Mouse (Mus musculus) heart, embryonic 14.5 days (tissue): ENCODE data around the gene Kin. TPM values are rescaled to one million over a fixed set of nuclear protein-coding genes. Genes with fewer than 3 reads are reported as not detected.

Source experiments
- ATAC-seq: fragments of 200-750 bp; cut with Nextera tagmentation; 2 replicates; pipeline ENCODE4 v1.8.0; 2017; ENCODE audit warnings: low read depth, moderate TSS enrichment; ENCODE audit not compliant: insufficient number of reproducible peaks, insufficient read depth, low FRiP score
- H3K27ac ChIP-seq, 2 experiments: fragments of 200-500 bp in 1 of 2; fragments of 300-500 bp in 1 of 2; sonication (generic) in 1 of 2; replicated peaks in 1 of 2; 2 replicates each; pipeline ENCODE4 v1.5.1; 2012 to 2014; ENCODE audit warnings: low read depth in 2 of 2, low read length in 2 of 2, control low read depth in 1 of 2, mild to moderate bottlenecking in 1 of 2, mixed read lengths in 1 of 2; ENCODE audit not compliant: control insufficient read depth in 1 of 2, insufficient read depth in 1 of 2
- H3K27me3 ChIP-seq: fragments of 300-500 bp; sonication (generic); 2 replicates; pipeline ENCODE4 v1.6.1; 2014; ENCODE audit warnings: mild to moderate bottlenecking, low read length, control low read depth; ENCODE audit not compliant: control insufficient read depth, insufficient read depth
- H3K36me3 ChIP-seq: fragments of 300-500 bp; sonication (generic); 2 replicates; pipeline ENCODE4 v1.6.1; 2014; ENCODE audit warnings: mild to moderate bottlenecking, control low read depth, low read length, mixed read lengths; ENCODE audit not compliant: control insufficient read depth, insufficient read depth
- H3K4me1 ChIP-seq, 2 experiments: fragments of 200-500 bp in 1 of 2; fragments of 300-500 bp in 1 of 2; sonication (generic) in 1 of 2; 2 replicates each; pipeline ENCODE4 v1.6.1; 2012 to 2014; ENCODE audit warnings: low read length in 2 of 2, control low read depth in 1 of 2, mixed read lengths in 1 of 2; ENCODE audit not compliant: control insufficient read depth in 2 of 2, insufficient read depth in 2 of 2
- H3K4me2 ChIP-seq: fragments of 300-500 bp; sonication (generic); 2 replicates; pipeline ENCODE4 v1.6.1; 2014; ENCODE audit warnings: mild to moderate bottlenecking, low read length
- H3K4me3 ChIP-seq, 2 experiments: fragments of 200-500 bp in 1 of 2; fragments of 300-500 bp in 1 of 2; sonication (generic) in 1 of 2; 2 replicates each; pipeline ENCODE4 v1.5.1; 2012 to 2014; ENCODE audit warnings: low read length in 2 of 2, mild to moderate bottlenecking in 2 of 2, control low read depth in 1 of 2, low read depth in 1 of 2, moderate library complexity in 1 of 2; ENCODE audit not compliant: control insufficient read depth in 1 of 2, insufficient read depth in 1 of 2
- H3K9ac ChIP-seq: fragments of 300-500 bp; sonication (generic); 2 replicates; pipeline ENCODE4 v1.6.1; 2014; ENCODE audit warnings: mild to moderate bottlenecking, low read length
- H3K9me3 ChIP-seq: fragments of 300-500 bp; sonication (generic); 2 replicates; pipeline ENCODE4 v1.6.1; 2016; ENCODE audit warnings: low read length, control low read depth; ENCODE audit not compliant: control insufficient read depth
- WGBS: fragments of 180-500 bp; shearing (Covaris S2); extraction: QIAGEN DNeasy Blood & Tissue Kit; methylation state at CpG from one replicate; pipeline ENCODE4 v1.1.7; 2014; 5-methylcytosine and 5-hydroxymethylcytosine counted together
- polyA plus RNA-seq: library from polyadenylated mRNA; unstranded; fragments of >200 nt; fragmentation: Nextera tagmentation; extraction: Ambion mirVana; gene quantifications from 2 replicates; pipeline ENCODE4 v1.2.1, GENCODE M21; 2014

The Kin gene
- polyA plus RNA-seq, 1 experiment from 2014 or later = 17.8 TPM

GRCm38 (mm10) chr2:10118751-10119150, 38.4 kb downstream of the Kin start:
- Histone ChIP-seq H3K27ac (no peak overlapping the region), H3K36me3 (no peaks in the 10 kb centered on the region), H3K9ac (no peak overlapping the region), H3K4me1 (no peaks in the 10 kb centered on the region), H3K4me2 (no peak overlapping the region), H3K9me3 (no peaks in the 10 kb centered on the region), H3K27me3 (no peaks in the 10 kb centered on the region), H3K4me3 (no peak overlapping the region)
- no peak for ATAC-seq
- 47% methylated on average over 1 of the region's 1 CpGs for WGBS

- no peak for ATAC-seq
- Histone ChIP-seq H3K4me1 (no peaks in the 10 kb centered on the region), H3K9me3 (no peaks in the 10 kb centered on the region), H3K4me2 (no peak overlapping the region), H3K27me3 (no peaks in the 10 kb centered on the region), H3K27ac (no peak overlapping the region), H3K4me3 (no peak overlapping the region), H3K9ac (no peak overlapping the region), H3K36me3 (no peaks in the 10 kb centered on the region)
- 76% methylated on average over 8 of the region's 8 CpGs for WGBS
These were observed 38.9 kb downstream of the Kin start for GRCm38 (mm10) chr2:10119276-10119675.

- H3K9me3 ChIP-seq = no peaks in the 10 kb centered on the region
- no peak for ATAC-seq
- H3K9ac ChIP-seq = no peak overlapping the region
- no peaks in the 10 kb centered on the region for H3K27me3 ChIP-seq
- 49% methylated on average over 3 of the region's 3 CpGs for WGBS
- H3K36me3 ChIP-seq = no peaks in the 10 kb centered on the region
- H3K27ac ChIP-seq = no peak overlapping the region
- H3K4me1 ChIP-seq = no peaks in the 10 kb centered on the region
- H3K4me2 ChIP-seq = no peak overlapping the region
- H3K4me3 ChIP-seq = no peak overlapping the region
These were observed 41.4 kb downstream of the Kin start for GRCm38 (mm10) chr2:10121826-10122225.

- no peak for ATAC-seq
- Histone ChIP-seq H3K4me3 (no peak overlapping the region), H3K9me3 (no peaks in the 10 kb centered on the region), H3K9ac (no peak overlapping the region), H3K36me3 (no peaks in the 10 kb centered on the region), H3K27me3 (no peaks in the 10 kb centered on the region), H3K4me2 (no peak overlapping the region), H3K27ac (no peak overlapping the region), H3K4me1 (no peaks in the 10 kb centered on the region)
- 80% methylated on average over 4 of the region's 4 CpGs for WGBS
These were observed 45.7 kb downstream of the Kin start for GRCm38 (mm10) chr2:10126122-10126521.

GRCm38 (mm10) chr2:10127471-10127870, 47.1 kb downstream of the Kin start:
- Histone ChIP-seq H3K27me3 (no peaks in the 10 kb centered on the region), H3K36me3 (no peaks in the 10 kb centered on the region), H3K9me3 (no peaks in the 10 kb centered on the region), H3K9ac (no peak overlapping the region), H3K4me1 (no peaks in the 10 kb centered on the region), H3K27ac (no peak overlapping the region), H3K4me2 (no peak overlapping the region), H3K4me3 (no peak overlapping the region)
- ATAC-seq = no peak
- WGBS = 82% methylated on average over 5 of the region's 5 CpGs

GRCm38 (mm10) chr2:10128571-10128970, 48.2 kb downstream of the Kin start:
- Histone ChIP-seq H3K9ac (no peak overlapping the region), H3K27ac (no peak overlapping the region), H3K27me3 (no peaks in the 10 kb centered on the region), H3K36me3 (no peaks in the 10 kb centered on the region), H3K9me3 (no peaks in the 10 kb centered on the region), H3K4me3 (no peak overlapping the region), H3K4me2 (no peak overlapping the region), H3K4me1 (no peaks in the 10 kb centered on the region)
- 81% methylated on average over 4 of the region's 4 CpGs for WGBS
- ATAC-seq = no peak

GRCm38 (mm10) chr2:10130341-10130990, 50.1 kb downstream of the Kin start:
- H3K36me3 ChIP-seq = no peaks in the 10 kb centered on the region
- no peak overlapping the region for H3K4me3 ChIP-seq
- no peak overlapping the region for H3K9ac ChIP-seq
- H3K27me3 ChIP-seq = no peaks in the 10 kb centered on the region
- H3K9me3 ChIP-seq = no peaks in the 10 kb centered on the region
- no peak overlapping the region for H3K27ac ChIP-seq
- WGBS = 60% methylated on average over 8 of the region's 8 CpGs
- ATAC-seq = no peak
- no peak overlapping the region for H3K4me2 ChIP-seq
- H3K4me1 ChIP-seq = no peaks in the 10 kb centered on the region

GRCm38 (mm10) chr2:10131296-10131695, 50.9 kb downstream of the Kin start, which contains the start of gene Itih2:
TSS of gene Itih2 (minus strand) at chr2:10131396.
- Histone ChIP-seq H3K27me3 (no peaks in the 10 kb centered on the region), H3K4me3 (no peak within 1 kb of the TSS), H3K4me1 (no peaks in the 10 kb centered on the region), H3K9me3 (no peaks in the 10 kb centered on the region), H3K36me3 (no peaks in the 10 kb centered on the region), H3K4me2 (no peak within 1 kb of the TSS), H3K9ac (no peak within 1 kb of the TSS), H3K27ac (no peak within 1 kb of the TSS)
- ATAC-seq = no peak
- WGBS = 88% methylated on average over 4 of the region's 4 CpGs
